Comparison of ENCODE assay signal across 32 mouse cellular contexts in genomic region chr6:41532687-41533284, GRCm38 (mm10). TPM values are rescaled to one million over a fixed set of nuclear protein-coding genes. Genes with fewer than 3 reads are reported as not detected.
A peak's percentile ranks its signal among the peaks of the same experiment; 100 is the strongest.
DNase-seq lines count a peak whose midpoint lies in the region; ATAC-seq lines count a peak whose summit lies in the region.
"Had no signal": no experiment of that assay in that cellular context is flagged by ENCODE, and none has a peak within 500 bp of the region (broad histone marks: within the 10 kb centered on the region; RNA-seq: fewer than 3 reads in every experiment).

No protein-coding gene starts in this region.

- peak; percentile 81 for DNase-seq in CD4-positive helper T cell, adult 2 months (ENCODE audit: low read depth, low spot score)
- DNase-seq in thymus, postnatal 10 days (ENCODE audit: low spot score in 2 of 2), result peak; percentile 38 to 53
- no peak for DNase-seq in urinary bladder, adult 18-20 months (ENCODE audit: low spot score in 2 of 2)
- DNase-seq in liver, result no peak
- DNase-seq in gastrocnemius, postnatal 10 days, result no peak
- no peak for DNase-seq in right cerebral cortex, postnatal 36 days (ENCODE audit: low spot score in 2 of 2)
- DNase-seq: adrenal gland, postnatal 10 days; cerebellum, adult 2 months; cerebellum, postnatal 36 days; gastrocnemius, postnatal 25 days; heart, adult 2 months; heart, postnatal 4 days; kidney, postnatal 36 days; layer of hippocampus, postnatal 36 days; lung, adult 18-20 months; lung, postnatal 14 days had no signal

- peak; percentile 73 for ATAC-seq in activated CD4-positive, CD25-positive, alpha-beta regulatory T cell, adult 4 months
- ATAC-seq in monocyte, adult 5-6 weeks (replicated peaks; ENCODE audit: insufficient number of reproducible peaks, low FRiP score, low TSS enrichment, poor library complexity, severe bottlenecking), result peak; percentile 85
- ATAC-seq: forebrain, embryonic 14.5 days; intestine, embryonic 16.5 days; liver, embryonic 12.5 days had no signal

RNA-seq across cellular contexts. Expression of gene Prss2, which starts 11.2 kb away (rescaled TPM):
- 1 to 10 TPM; 1.9 to 3.1 TPM for polyA plus RNA-seq in activated CD4-positive, CD25-positive, alpha-beta regulatory T cell, adult 4 months (2017; shearing (Covaris generic))
- not detected in 3 replicates for total RNA-seq in monocyte, adult 5-6 weeks (2017)
- not detected for total RNA-seq in gastrocnemius, postnatal 10 days (2021)
- total RNA-seq: adrenal gland, postnatal 10 days; gastrocnemius, postnatal 25 days; heart, adult 2 months; heart, postnatal 4 days; layer of hippocampus, adult 8-10 months; layer of hippocampus, postnatal 36 days; left cerebral cortex, postnatal 10 days; megakaryocyte progenitor cell, adult 5-6 weeks; MEL had no signal
- polyA plus RNA-seq: cerebellum, adult 2 months; embryonic facial prominence, embryonic 15.5 days; forebrain, embryonic 14.5 days; heart, adult 2 months; heart, embryonic 15.5 days; hindbrain, embryonic 14.5 days; kidney, embryonic 14.5 days; limb, embryonic 12.5 days; liver, embryonic 12.5 days; midbrain, embryonic 12.5 days; neural tube, embryonic 13.5 days had no signal

Comparison
In these comparisons a context has a peak if more than half of its experiments do, and no peak if none do; other contexts are left out.
1. DNase-seq: peak in CD4-positive helper T cell, adult 2 months (single experiment) and thymus, postnatal 10 days (2 of 2); none in urinary bladder, adult 18-20 months (0 of 2), liver (single experiment), gastrocnemius, postnatal 10 days (single experiment) and right cerebral cortex, postnatal 36 days (0 of 2).